Mouse (Mus musculus) WW6 (cell line): ENCODE results near the gene Aass.
"Not testable (repeated sequence)": the region's sequence is repeated elsewhere in the genome, so short reads cannot be mapped to it uniquely, and the experiment has no call there.

Experiments used
- DNase-seq: peaks from one replicate; pipeline ENCODE4 v3.0.0-alpha.2; 2013; ENCODE audit warnings: low read depth, low spot score

Aass gene

GRCm38 (mm10) chr6:23132573-23133181, at the start of gene Aass:
Gene Aass (minus strand): TSS chr6:23132986.
- peak; percentile 16 for DNase-seq

GRCm38 (mm10) chr6:23180096-23180495, 47.3 kb upstream of the Aass start:
- no peak for DNase-seq

GRCm38 (mm10) chr6:23163824-23164223, 31.0 kb upstream of the Aass start:
- DNase-seq = not testable (repeated sequence)

GRCm38 (mm10) chr6:23156357-23156756, 23.6 kb upstream of the Aass start:
- DNase-seq = not testable (repeated sequence)

GRCm38 (mm10) chr6:23153112-23153511, 20.3 kb upstream of the Aass start:
- no peak for DNase-seq

GRCm38 (mm10) chr6:23147221-23147620, 14.4 kb upstream of the Aass start:
- DNase-seq = no peak

- no peak for DNase-seq
Measured at GRCm38 (mm10) chr6:23143980-23144379, 11.2 kb upstream of the Aass start.

GRCm38 (mm10) chr6:23131015-23131414, 1.8 kb downstream of the Aass start:
- DNase-seq = no peak

GRCm38 (mm10) chr6:23129201-23129600, 3.6 kb downstream of the Aass start:
- no peak for DNase-seq

GRCm38 (mm10) chr6:23126706-23127105, 6.1 kb downstream of the Aass start:
- no peak for DNase-seq

GRCm38 (mm10) chr6:23125831-23126230, 7.0 kb downstream of the Aass start:
- DNase-seq = no peak

- DNase-seq = no peak
Measured at GRCm38 (mm10) chr6:23124823-23125222, 8.0 kb downstream of the Aass start.

GRCm38 (mm10) chr6:23122934-23123333, 9.9 kb downstream of the Aass start:
- peak; percentile 11 for DNase-seq

- DNase-seq = no peak
Measured at GRCm38 (mm10) chr6:23114781-23115180, 18.0 kb downstream of the Aass start.

GRCm38 (mm10) chr6:23107069-23107468, 25.7 kb downstream of the Aass start:
- no peak for DNase-seq

GRCm38 (mm10) chr6:23106373-23106772, 26.4 kb downstream of the Aass start:
- no peak for DNase-seq

- not testable (repeated sequence) for DNase-seq
Measured at GRCm38 (mm10) chr6:23090346-23091055, 42.3 kb downstream of the Aass start.

GRCm38 (mm10) chr6:23089292-23089691, 43.5 kb downstream of the Aass start:
- not testable (repeated sequence) for DNase-seq

- DNase-seq = no peak
Measured at GRCm38 (mm10) chr6:23084587-23085421, 48.0 kb downstream of the Aass start.

- DNase-seq = no peak
Measured at GRCm38 (mm10) chr6:23079991-23080680, 52.6 kb downstream of the Aass start.

GRCm38 (mm10) chr6:23078273-23078672, 54.5 kb downstream of the Aass start:
- no peak for DNase-seq

- no peak for DNase-seq
Measured at GRCm38 (mm10) chr6:23076060-23076459, 56.7 kb downstream of the Aass start.
